Mouse (Mus musculus): Measurements from ENCODE around the gene Vdac2. TPM values are rescaled to one million over a fixed set of nuclear protein-coding genes. Genes with fewer than 3 reads are reported as not detected.

Vdac2 gene
- polyA plus RNA-seq, 1 experiment from 2014 or later, result 377 TPM

DNA sequence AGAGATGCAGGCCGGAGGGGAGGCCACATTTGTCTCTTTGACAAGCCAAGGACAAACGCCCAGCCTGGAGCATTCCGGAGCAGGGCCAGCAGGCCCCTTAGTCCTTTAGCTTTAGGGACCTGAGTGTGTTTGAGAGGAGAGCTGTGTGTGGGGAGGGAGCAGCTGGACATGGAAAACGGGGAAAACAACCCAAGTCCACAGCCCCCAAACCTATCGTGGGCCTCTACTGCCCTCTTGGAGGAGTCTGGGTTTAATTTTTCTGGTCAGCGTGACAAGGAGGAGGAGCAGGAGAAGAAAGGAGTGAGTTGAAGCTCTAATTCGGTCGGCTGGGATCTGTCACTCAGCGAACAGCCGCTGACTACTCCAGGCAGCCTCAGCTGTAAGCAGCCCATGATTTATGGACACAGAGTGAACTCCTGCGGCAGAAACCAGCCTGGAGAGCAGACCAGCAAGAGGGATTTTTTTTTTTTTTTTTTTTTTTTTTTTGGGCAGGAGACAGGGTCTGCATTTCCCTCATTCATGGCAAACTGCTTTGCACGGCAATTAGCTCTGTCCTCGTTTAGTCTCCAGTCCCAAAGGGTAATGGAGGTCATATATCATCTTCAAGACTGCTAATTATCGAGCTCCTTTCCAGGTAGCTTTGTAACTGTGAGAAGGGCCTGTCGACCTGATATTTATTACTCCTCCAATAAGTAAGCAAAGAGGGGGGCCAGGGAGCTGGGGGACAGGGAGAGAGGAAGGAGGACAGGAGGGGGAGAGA, 66.7 kb downstream of the Vdac2 start:
- Histone ChIP-seq H3K27ac (peak overlapping the region; percentile 88), H3K9me3 (no peaks in the 10 kb centered on the region), H3K27me3 (ENCODE audit: insufficient read depth, poor library complexity, severe bottlenecking) (no peaks in the 10 kb centered on the region), H3K4me1 (peaks cover 18% of the 10 kb centered on the region), H3K36me3 (no peaks in the 10 kb centered on the region), H3K4me3 (peak overlapping the region; percentile 46)
- peak; percentile 81 for DNase-seq (ENCODE audit: low spot score)
- WGBS, result 24% methylated on average over 15 of the region's 15 CpGs

- H3K9me3 ChIP-seq, result no peaks in the 10 kb centered on the region
- H3K27ac ChIP-seq, result peak overlapping the region; percentile 88
- no peaks in the 10 kb centered on the region for H3K36me3 ChIP-seq
- no peak overlapping the region for H3K4me3 ChIP-seq
- no peaks in the 10 kb centered on the region for H3K27me3 ChIP-seq (ENCODE audit: insufficient read depth, poor library complexity, severe bottlenecking)
- peaks cover 18% of the 10 kb centered on the region for H3K4me1 ChIP-seq
- DNase-seq (ENCODE audit: low spot score), result no peak
- WGBS, result 73% methylated on average over 6 of the region's 6 CpGs
Measured at GRCm38 (mm10) chr14:21892341-21892659, 67.3 kb downstream of the Vdac2 start.

Other genes with a start within 250 kb of the Vdac2 start
- gene Dupd1, start 110.7 kb upstream of the Vdac2 start, polyA plus RNA-seq (2016; fragmentation: Nextera tagmentation; extraction: Ambion mirVana), result 0.12 and 0.15 TPM in 2 replicates
- 9.9 and 11.6 TPM in 2 replicates for gene Samd8, start 74.7 kb upstream of the Vdac2 start, polyA plus RNA-seq (2016; fragmentation: Nextera tagmentation; extraction: Ambion mirVana)
- gene Dusp13, start 74.1 kb upstream of the Vdac2 start, polyA plus RNA-seq (2016; fragmentation: Nextera tagmentation; extraction: Ambion mirVana), result 0.10 TPM in 1 of 2 replicates, not detected in the other
- gene Comtd1, start 23.7 kb downstream of the Vdac2 start, polyA plus RNA-seq (2016; fragmentation: Nextera tagmentation; extraction: Ambion mirVana), result 48.1 and 52.2 TPM in 2 replicates
- gene Zfp503, start 164.4 kb downstream of the Vdac2 start, polyA plus RNA-seq (2016; fragmentation: Nextera tagmentation; extraction: Ambion mirVana), result 3.2 and 13.4 TPM in 2 replicates
- 0.60 and 1.1 TPM in 2 replicates for gene Lrmda, start 194.5 kb downstream of the Vdac2 start, polyA plus RNA-seq (2016; fragmentation: Nextera tagmentation; extraction: Ambion mirVana)